ENCODE assay signal across 14 mouse cellular contexts in genomic region chr6:144673906-144674305, GRCm38 (mm10).
"Had no signal": no experiment of that assay in that cellular context is flagged by ENCODE, and none has a peak within 500 bp of the region (broad histone marks: within the 10 kb centered on the region; RNA-seq: fewer than 3 reads in every experiment).

No protein-coding gene starts in this region.

- H3K4me1 ChIP-seq: limb, embryonic 15.5 days; liver, embryonic 12.5 days; neural tube, embryonic 12.5 days had no signal

- DNase-seq: kidney, adult 11 months; kidney, adult 9 months; kidney, postnatal 10 days; lung, embryonic 14.5 days; lung, postnatal 10 days; lung, postnatal 4 days; midbrain, embryonic 14.5 days; right cerebral cortex, postnatal 4 days; spleen, adult 18-20 months had no signal

- H3K27ac ChIP-seq: limb, embryonic 15.5 days; liver, embryonic 12.5 days; midbrain, embryonic 10.5 days; neural tube, embryonic 12.5 days had no signal

- H3K4me3 ChIP-seq: limb, embryonic 15.5 days; liver, embryonic 12.5 days; midbrain, embryonic 10.5 days; myocyte; neural tube, embryonic 12.5 days had no signal

- H3K27me3 ChIP-seq: limb, embryonic 15.5 days; liver, embryonic 12.5 days; neural tube, embryonic 12.5 days had no signal

- ATAC-seq: liver, embryonic 12.5 days had no signal

- H3K36me3 ChIP-seq: limb, embryonic 15.5 days; liver, embryonic 12.5 days; midbrain, embryonic 10.5 days; neural tube, embryonic 12.5 days had no signal
